Mouse (Mus musculus) ovary, postnatal 10 days (tissue): ENCODE results near the gene Zbtb21.
"Not testable (repeated sequence)": the region's sequence is repeated elsewhere in the genome, so short reads cannot be mapped to it uniquely, and the experiment has no call there.

Experiments
- DNase-seq: peaks from one replicate; pipeline ENCODE4 v3.0.0; 2022; ENCODE audit warnings: low spot score

Gene Zbtb21

DNA sequence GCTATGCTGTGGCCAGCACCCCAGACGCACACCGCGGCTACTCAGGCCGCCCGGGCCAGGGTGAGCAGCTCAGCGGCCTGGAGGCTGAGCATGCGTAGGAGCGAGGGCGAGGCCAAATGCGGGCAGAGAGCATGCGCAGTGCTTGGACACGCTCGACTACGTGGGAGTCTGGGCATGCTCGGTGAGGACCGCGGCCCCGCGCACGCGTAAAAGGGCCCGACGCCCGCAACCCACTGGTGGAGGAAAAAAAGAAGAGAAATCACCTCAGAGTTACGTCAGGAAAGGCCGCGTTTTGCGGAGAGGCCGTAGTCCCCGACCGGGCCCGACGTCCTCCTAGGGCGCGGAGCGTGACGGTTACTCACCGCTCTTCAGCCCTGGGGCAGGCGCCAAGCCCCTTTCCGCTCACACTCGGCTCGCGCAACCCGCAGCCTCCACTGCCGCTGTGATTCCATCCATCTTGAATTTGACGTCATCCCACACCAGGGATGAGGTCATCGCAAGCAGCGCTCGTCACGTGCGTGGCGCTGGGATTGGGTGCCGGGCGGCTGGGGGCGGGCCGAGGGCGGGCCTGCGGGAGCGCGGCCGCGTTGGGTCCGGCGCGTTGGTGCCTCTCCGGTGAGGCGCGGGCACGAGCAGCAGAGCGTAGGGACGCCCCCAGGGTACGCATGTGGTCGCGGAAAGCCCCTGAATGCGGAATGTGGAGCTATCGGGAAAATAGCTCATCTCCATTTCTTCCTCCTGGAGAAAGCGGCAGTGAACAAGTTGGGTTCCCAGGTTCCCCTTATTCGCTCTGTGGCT lies at the start of gene Zbtb21, which contains the start of gene C2cd2:
Gene Zbtb21, minus strand, starts transcription at position 472 of the 798 bp plus-strand sequence.
Gene C2cd2, minus strand, starts transcription at position 448 of the 798 bp plus-strand sequence.
- DNase-seq = peak; percentile 95

DNA sequence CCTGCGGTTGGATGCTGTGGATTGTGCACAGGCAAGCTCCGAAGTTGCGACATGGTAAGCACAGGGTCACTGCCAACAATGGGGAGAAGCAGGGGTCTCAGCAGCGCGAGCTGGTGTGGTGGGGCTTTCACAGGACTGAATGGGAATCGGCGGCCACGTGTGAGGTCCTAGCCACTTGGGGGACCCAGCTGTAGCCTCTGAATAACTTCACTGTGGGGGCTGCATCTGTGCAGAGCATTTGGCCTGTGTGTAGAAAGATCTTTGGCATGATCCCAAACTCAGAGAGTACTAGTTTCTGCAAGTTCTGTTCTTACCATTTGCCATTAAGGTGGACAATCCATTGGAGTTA lies 34.9 kb upstream of the Zbtb21 start:
- DNase-seq = not testable (repeated sequence)

DNA sequence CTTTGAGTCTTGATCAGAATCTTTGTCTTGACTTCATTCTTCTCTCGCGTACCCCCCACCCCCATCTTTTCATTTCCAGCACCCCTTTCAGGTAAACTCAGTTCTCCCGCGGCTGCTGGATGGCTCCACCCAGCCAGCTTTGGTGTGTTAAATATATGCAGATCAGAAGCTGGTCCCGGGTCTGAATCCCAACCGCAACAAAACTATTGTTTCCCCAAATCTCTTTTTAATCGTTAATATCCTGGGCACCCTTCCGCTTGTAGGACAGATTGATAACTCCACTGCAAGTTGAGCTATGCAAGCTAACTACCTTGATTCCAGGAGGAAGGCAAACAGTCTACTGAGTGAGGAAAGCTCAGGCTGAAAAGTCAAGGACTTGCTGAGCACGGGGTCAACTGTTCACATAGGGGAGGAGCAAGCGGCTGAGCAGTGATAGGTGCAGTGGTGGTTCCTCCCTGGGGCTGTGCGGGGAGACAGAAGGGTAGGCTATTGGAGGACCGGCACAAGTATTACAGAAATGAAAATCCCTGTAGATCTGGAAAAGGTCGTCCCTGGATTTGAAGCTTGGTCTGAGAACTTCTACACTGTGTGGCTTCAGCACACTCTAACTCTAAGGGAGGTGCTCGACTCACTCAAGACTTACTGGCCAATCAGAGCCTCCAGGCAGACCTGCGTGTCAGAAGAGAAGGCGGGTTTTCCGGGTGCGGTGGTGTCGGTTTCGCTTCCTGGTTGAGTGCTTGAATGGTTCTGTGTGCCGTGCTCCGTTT lies 34.4 kb upstream of the Zbtb21 start, which contains the start of gene B230307C23Rik:
Gene B230307C23Rik, plus strand, starts transcription at position 700 of the 767 bp plus-strand sequence.
- peak; percentile 40 for DNase-seq

DNA sequence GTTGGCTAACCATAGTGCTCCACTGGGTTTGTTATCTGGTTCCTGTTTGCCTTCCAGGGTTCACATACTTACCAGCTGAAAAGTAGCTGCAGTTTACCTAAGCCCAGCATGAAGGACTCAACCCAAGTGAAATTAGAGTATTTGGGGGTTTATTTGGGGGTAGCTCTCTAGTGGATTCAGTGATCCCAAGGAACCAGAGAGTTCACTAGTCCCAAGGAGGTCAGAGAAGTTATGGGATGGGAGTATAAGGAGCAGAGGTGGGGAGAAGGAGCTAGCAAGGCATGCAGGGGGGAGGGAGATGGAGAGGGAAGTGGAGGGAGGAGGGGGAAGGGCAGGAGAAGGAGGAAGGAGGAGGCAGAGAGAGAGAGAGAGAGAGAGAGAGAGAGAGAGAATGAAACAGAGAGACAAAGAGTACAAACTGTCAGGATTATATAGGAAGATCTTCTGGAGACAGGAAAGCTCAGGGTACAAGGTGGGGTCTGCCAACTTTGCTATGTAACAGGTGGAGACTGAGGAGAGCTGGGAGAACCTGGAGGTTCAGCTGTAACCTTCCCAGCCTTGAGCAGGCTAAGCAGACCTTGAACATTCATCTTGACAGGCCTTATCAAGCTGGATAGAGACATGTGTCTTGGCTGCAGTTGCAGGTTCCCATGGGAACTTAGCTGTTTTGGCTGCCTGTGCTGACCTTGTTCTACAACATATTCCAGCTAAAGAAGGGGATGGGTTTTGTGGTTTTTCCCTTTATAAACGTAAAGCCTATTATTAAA lies 33.6 kb upstream of the Zbtb21 start:
- no peak for DNase-seq

DNA sequence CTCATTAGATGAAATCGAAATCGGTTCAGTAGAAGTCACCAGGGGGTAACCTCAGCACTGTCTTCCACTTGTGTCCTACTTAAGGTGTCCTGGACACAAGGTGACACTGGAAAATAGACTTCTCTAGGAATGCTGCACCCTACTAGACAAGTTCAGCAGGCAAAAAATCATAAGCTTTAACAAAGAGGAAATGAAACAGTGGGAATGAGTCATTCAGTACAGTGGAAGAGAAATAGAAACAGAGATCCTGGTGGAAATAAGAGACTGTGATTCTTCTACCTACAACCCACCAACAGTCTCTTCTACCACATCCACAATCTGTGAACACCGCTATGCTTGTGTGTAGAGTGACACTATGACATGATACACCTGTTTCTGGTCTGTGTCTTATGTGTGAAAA lies 30.1 kb upstream of the Zbtb21 start:
- DNase-seq = not testable (repeated sequence)

DNA sequence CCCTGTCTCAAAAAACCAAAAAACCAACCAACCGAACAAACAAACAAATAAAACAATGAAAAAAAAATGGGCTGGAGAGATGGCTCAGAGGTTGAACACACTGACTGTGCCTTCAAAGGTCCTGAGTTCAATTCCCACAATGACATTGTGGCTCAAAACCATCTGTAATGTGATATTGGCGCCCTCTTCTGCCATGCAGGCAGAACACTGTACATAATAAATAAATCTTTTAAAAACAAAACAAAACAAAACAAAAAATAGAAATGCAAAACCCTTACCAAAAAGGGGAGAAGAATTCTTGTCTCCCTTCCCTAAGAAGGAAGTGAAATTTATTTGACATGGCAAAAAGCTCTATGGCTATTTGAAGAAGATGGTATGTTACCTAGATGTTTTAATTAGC lies 29.1 kb upstream of the Zbtb21 start:
- no peak for DNase-seq

DNA sequence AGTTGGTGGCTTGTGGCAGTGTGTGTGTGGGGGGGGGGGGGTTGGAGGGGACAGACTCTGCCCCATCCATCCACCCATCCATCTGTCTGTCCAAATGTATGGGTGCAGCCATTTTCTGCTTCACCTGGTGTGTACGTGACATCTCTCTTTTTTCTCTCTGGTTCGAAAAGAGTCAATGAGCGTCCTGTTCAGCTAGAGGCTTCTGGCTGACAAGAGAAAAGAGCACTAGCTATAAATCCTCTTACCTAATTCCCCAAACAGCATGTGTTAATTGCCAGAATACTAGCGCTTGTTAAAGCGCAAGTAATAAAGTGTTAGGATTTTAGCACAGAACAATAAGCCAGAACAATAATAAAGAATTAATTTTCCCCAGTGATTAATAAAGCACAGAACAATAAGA lies 22.2 kb upstream of the Zbtb21 start:
- DNase-seq = no peak

DNA sequence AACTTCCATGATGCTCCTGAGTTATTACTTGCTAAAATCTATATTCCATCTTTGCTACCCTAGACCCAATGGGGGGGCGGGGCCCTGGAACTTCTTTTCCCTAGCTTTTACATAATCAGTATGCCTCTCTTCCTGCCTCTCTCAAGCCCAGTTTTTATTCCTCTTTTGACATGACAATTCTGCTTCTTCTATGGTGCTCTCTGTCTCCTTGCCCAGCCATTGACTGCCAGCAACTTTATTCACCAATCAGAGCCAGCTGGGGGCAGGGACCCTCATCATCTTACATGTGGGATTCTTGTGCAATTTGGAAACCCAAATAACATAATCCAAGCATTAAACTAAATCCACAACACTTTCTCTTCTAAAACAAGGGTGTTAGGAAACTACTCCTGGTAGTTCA lies 18.9 kb upstream of the Zbtb21 start:
- no peak for DNase-seq

DNA sequence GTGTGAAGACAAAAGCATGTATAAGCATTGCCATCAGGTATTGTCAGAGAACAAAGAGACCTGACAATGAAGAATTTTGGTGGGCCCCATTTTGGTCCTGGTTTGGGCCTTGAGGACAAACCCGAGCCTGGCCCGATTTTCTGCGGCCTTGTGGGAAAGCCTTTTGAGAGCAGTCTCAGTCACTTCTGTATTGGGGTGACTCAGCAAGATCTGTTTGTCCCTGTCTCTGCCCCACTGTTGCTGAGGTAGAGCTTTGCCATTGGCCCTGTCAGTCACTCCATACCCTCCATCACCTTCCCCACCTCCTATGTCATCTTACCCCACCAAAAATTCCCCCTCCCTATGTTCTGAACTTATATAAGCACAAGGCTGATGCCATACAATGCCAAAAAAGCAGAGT lies 15.3 kb upstream of the Zbtb21 start:
- no peak for DNase-seq

DNA sequence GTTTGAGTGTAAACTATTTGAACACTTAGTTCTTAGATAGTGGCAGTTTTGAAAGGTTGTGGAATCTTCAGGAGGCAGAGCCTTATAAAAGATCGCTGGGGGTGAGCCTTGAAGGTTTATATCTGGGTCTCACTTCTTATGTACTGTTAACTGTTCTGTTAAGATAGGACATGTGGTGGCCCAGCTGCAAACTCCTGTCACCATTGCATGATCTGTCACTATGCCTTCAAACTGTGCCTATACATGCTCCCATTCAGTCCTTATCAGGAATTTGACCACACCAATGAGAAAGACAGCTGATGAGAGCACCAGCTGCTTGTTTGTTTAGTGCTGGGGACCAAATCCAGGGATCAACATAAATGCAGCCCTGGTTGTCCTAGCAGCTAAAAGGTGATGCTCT lies 14.9 kb upstream of the Zbtb21 start:
- DNase-seq = no peak

DNA sequence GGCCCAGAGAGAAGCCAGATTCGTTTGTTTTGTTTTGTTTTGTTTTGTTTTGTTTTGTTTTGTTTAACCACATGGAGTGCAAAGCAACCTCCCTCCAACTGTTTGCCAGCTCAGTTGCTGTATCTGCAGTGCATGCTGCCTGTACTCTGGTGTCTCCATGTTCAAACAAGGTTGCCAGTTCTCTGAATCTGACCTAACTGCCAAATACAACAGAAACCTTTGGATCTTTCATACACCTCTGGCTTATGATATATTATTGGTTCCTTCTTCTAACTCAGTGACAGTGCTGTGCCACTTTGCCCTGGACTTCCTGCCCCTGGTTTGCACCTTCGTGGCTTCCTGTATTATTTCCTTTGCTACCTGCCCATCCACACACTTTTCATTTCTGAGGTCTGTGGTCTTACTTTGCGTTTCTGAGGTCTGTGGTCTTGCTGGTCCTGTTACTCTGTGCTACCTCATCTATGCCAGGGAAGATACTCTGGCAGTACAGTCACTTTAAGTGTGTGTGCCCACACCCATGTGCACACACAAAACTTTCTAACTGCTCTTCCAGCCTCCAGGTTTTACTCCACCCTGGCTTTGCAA lies 1.6 kb upstream of the Zbtb21 start:
- no peak for DNase-seq

DNA sequence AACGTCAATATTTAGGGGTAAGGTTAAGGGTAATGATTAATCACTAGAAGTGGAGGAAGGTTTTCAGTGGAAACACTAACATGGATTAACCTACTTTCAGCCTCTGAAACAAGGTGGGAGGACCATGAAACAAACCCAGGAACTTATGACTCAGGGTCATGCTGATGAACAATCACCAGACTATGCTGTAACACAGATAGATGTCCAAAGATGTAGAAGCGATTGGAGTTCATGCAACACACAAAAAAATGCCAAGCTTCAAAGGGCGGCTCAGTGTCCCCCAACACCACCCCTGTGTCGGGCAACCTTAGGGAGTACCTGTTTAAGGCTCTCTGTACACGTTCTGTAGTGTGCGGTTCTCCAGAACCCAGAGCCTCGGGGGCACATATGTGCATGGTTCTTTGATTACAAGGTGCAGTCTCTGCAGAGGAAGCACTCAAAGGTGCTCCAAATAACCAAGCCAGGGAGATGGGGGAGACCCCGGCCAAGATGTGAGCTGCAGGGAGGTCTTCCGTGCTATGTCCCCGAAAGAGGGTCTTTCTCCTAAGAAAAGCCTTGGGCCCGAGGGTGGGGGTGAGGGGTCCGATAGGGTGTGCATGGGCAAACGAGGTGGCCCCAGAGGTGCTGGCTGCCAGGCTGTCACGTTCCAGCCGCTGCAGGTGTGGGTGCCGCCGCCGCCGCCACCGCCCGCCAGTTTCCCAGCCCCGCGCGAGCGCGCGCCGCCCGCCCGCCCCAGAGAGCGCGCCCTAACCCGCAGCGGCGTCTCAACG lies 856 bp downstream of the Zbtb21 start:
- no peak for DNase-seq

DNA sequence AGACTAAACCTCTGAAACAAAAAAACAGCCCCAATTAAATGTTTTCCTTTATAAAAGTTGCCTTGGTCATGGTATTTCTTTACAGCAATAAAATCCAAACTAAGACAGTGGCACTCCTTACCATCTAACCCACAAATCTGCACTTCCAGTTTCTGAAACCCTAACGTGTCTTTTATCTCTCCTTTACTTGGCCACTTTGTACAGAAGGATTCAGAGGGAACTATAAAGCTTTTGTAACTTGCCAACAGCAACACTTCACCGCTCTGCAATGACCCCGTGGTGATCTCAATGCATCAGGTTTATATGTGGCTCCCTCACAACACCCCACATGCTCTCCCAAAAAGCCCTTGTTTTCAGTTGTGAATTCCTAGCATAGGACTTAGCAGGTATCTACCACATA lies 2.1 kb downstream of the Zbtb21 start:
- DNase-seq = no peak

DNA sequence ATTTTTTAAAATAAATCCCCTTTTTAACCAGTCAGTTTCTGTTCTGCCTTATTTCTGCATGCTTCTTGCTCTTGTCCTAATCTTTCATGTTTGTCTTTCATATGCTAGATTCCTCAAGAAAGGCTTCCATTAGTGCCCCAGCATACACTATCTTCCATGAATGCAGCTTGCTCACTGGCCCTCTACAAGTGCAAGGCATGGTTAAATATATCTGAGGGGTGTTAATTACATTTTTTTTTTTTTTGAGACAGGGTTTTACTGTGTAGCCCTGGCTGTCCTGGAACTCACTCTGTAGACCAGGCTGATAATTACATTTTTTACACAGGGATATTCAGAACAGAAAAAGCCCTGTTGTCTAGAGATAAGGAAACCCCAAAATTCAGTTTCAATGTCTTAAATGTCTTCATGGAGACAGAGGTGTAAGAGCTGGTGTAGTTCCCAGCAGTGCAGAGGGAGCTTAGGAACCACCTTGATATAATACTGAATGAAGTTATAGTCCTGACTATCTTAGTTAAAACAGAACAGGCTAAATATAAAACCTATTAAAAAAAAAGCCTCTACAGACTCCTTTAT lies 3.9 kb downstream of the Zbtb21 start:
- no peak for DNase-seq

DNA sequence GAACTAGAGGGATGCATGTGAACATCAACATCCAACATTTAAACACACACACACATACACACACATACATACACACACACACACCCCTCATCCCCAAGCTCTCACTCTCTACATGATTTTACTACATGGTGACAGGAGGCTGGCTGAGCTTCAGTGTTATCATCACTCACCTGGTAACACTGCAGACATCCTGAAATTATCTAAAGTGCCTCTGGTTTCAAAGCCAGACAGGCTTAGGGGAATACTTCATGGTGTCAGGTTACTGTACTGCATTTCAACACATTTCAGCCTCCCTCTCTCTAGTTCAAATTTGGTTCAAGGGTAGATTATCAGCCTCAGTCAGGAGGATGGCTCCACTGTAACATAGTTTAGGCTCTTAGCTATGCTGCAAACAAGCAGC lies 4.8 kb downstream of the Zbtb21 start:
- DNase-seq = no peak

DNA sequence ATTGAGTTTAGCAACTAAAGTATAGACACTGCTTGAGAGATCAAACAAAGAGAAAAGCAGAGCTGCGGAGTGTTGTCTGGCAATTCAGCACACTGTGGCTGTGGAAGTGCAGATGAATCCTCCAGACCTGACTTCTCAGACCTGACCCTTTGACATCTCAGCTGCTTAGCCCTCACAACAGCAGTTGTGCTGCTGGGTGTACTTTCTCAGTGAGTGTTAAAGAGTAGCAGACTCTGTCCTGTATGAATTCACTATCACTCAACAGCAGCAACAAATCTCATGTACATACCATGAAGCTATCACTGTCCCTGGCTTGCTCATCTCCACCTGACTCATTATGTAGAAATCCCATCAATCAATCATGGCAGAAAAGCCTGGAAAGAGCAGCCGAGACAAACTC lies 6.4 kb downstream of the Zbtb21 start:
- DNase-seq = no peak

DNA sequence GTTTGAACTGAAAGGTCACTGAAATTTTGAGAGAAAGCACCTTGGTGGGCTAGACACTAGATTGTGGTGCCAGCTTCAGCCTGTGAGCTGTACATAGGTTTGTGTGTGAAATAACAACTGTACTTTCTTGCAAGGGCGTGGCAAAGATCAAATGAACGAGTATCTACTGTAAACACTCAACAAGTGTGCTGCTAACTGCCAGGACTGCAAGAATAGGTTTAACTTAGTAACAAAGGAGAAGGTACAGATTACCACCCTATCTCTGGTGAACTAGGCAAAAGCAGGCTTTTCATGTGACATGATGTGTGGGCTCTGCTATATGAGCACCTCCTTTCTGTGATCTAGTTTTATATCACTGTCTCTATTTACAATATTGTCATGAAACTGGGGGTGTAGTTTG lies 9.1 kb downstream of the Zbtb21 start:
- no peak for DNase-seq

DNA sequence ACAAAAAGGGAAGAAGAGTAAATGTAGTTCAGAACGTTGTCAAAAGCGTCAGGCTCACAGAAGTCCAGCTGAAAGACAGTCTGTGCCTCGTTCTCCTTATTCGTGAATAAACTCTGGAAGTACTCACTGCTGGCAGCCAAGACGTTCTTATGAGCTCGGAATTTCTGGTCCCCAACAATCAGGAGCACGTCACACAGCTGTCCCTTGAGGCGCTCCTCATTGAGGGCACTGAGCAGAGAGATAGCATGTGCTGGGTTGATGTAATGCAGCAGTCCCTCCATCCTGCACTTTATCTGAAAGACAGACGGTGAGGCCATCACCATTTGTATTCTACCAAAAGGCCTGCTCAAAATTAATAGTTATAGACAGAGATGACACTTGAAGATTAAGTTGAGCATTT lies 9.6 kb downstream of the Zbtb21 start:
- DNase-seq = no peak

DNA sequence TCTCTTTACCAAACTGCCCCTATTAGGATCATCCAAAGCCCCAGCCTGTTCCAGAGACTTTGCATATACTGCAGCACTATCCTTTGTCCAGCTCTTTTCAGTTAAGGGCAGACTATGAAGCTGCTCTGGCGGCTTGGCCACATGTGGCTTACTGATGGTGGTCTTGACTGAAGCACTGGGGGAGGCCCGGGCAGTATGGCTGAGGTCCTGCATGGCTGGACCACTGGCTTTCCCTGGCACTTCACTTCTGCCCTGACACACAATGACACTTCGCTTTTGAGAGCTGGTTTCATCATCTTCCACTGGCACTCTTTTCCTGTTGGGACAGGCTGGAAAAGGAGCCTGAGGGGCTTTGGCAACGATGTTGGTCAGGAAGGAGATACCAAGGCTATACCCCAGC lies 10.1 kb downstream of the Zbtb21 start:
- no peak for DNase-seq

DNA sequence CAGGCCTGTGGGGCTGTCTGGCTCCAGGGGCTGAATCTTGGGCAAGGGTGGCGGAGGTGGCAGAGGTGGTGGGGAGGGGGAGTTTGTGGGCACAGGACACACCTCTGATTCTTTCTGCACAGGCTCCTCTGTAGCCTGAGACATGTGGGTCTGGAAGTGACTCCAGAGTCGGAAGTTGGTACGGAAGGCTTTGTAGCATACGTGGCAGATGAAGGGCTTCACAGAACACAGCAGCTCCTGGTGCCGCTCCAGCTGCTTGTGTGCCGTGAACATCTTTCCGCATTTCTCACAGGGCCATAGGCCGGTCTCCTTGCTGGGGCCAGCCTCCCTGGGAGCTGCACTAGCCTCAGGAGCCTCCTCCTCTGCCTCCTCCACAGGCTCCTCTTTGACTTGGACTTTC lies 12.4 kb downstream of the Zbtb21 start:
- DNase-seq = no peak

DNA sequence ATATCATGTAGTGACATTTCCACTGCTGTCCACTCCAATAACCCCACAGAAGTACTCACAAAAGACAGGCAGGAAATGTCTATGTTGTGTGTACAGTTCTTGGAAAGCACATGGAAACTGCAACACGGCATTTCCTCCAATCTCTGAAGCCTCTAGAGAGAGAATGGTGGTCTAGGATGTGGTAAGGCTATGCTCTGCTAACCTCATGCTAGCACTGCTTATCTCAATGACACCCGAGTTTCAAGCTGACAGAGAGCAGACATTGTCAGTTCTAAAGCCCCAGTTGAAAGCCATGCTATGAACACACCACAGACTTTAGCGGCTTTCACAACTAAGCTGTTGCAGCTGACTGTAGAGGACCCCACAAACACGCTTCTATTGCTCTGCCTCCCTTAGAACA lies 13.6 kb downstream of the Zbtb21 start:
- no peak for DNase-seq
